Mouse (Mus musculus) thymus, adult 2 months (tissue): ENCODE data around the gene Acadm. TPM values are rescaled to one million over a fixed set of nuclear protein-coding genes. Genes with fewer than 3 reads are reported as not detected.

Source experiments
- DNase-seq: peaks from one replicate; pipeline ENCODE4 v3.0.0; 2021
- H3K27ac ChIP-seq: fragments of 200-500 bp; 2 replicates; pipeline ENCODE4 v1.5.1; 2012; ENCODE audit warnings: low read length, control low read depth; ENCODE audit not compliant: control insufficient read depth, insufficient read depth
- H3K27me3 ChIP-seq: fragments of 200-500 bp; 2 replicates; pipeline ENCODE4 v1.6.1; 2012; ENCODE audit warnings: mild to moderate bottlenecking, low read length, moderate library complexity, mixed read lengths; ENCODE audit not compliant: control insufficient read depth, insufficient read depth
- H3K36me3 ChIP-seq: fragments of 200-500 bp; 2 replicates; pipeline ENCODE4 v1.6.1; 2012; ENCODE audit warnings: mild to moderate bottlenecking, low read length, moderate library complexity; ENCODE audit not compliant: control insufficient read depth, insufficient read depth
- H3K4me1 ChIP-seq: fragments of 200-500 bp; replicated peaks from 2 replicates; pipeline ENCODE4 v1.6.1; 2012; ENCODE audit warnings: low read length; ENCODE audit not compliant: control insufficient read depth, insufficient read depth
- H3K4me3 ChIP-seq: fragments of 200-500 bp; 2 replicates; pipeline ENCODE4 v1.5.1; 2012; ENCODE audit warnings: mild to moderate bottlenecking, low read length, control low read depth, moderate library complexity; ENCODE audit not compliant: control insufficient read depth, insufficient read depth
- CTCF ChIP-seq: fragments of 200-500 bp; IDR thresholded peaks from 2 replicates; pipeline ENCODE4 v1.5.1; 2012; ENCODE audit warnings: mild to moderate bottlenecking, control low read depth, low read length, moderate library complexity, borderline replicate concordance; ENCODE audit not compliant: control insufficient read depth, poor library complexity, insufficient read depth; ENCODE audit errors: extremely low read depth
- POLR2A ChIP-seq: fragments of 200-500 bp; IDR thresholded peaks from 2 replicates; pipeline ENCODE4 v1.6.1; 2012; ENCODE audit warnings: mild to moderate bottlenecking, low read length, control low read depth, moderate library complexity; ENCODE audit not compliant: control insufficient read depth, poor library complexity, insufficient read depth; ENCODE audit errors: extremely low read depth
- WGBS: fragments of 180-500 bp; shearing (Covaris S2); methylation state at CpG from one replicate; pipeline ENCODE4 v1.1.7; 2018; 5-methylcytosine and 5-hydroxymethylcytosine counted together
- polyA plus RNA-seq: library from polyadenylated mRNA; depleted of rRNA; stranded (reverse); fragments of >200 nt; gene quantifications from 2 replicates; pipeline ENCODE4 v1.2.3, GENCODE M21; 2012

Gene Acadm
- polyA plus RNA-seq, 1 experiment, result 69.1 TPM

- no peak overlapping the region for H3K27ac ChIP-seq
Observed at GRCm38 (mm10) chr3:153905251-153906135, 38.9 kb downstream of the Acadm start.

DNA sequence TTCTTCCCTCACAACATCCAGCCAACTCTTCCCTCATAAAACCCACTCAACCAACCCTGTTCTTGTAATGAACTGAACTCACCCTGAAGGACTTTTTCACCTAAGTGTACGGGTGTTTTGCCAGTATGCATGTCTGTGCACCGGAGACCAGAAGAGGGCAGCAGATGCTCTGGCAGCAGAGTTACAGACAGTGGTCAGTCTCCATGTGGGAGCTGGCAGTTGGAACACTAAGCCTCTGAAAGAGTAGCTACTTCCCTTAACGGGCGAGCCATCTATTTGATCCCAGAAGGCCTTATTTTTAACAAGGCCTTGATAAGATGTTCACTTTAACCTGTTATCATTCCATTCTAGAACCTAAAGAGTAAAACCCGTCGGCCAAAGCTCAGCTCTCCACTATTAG, 39.8 kb downstream of the Acadm start:
- Histone ChIP-seq H3K27me3 (no peaks in the 10 kb centered on the region), H3K4me1 (no peaks in the 10 kb centered on the region), H3K4me3 (no peak overlapping the region), H3K36me3 (peaks cover 45% of the 10 kb centered on the region), H3K27ac (no peak overlapping the region)
- TF ChIP-seq POLR2A (no peak), CTCF (peak; percentile 50; the same call in 1 of the 2 replicates)
- peak; percentile 41 for DNase-seq
- 79% methylated on average over 6 of the region's 6 CpGs for WGBS

More at GRCm38 (mm10) chr3:153905251-153906135, 38.9 kb downstream of the Acadm start:
- peaks cover 54% of the 10 kb centered on the region for H3K36me3 ChIP-seq
- no peaks in the 10 kb centered on the region for H3K27me3 ChIP-seq
- H3K4me1 ChIP-seq, result peaks cover 1% of the 10 kb centered on the region
- TF ChIP-seq POLR2A (no peak), CTCF (no peak)
- 97% methylated on average over 49 of the region's 49 CpGs for WGBS
- H3K4me3 ChIP-seq, result no peak overlapping the region
- DNase-seq, result no peak

DNA sequence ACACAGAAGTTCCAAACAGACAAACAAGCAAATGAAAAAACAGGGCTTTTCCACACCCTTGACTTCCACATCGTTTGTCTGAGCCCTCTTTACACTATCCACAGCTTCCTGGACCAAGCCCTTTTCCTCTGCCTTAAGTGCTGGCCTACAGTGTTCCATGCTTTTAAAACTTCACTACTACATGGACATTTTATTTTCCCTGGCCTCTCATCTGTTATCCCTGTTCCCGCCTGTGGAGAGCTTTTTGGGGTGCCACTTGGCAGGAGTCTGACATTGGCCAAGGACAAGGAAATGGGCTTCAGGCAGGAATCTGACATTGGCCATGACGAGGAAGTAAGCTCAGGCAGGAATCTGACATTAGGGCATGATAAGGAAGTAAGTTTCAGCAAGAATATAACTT, 41.8 kb downstream of the Acadm start:
- H3K36me3 ChIP-seq, result peaks cover 25% of the 10 kb centered on the region
- no peak overlapping the region for H3K27ac ChIP-seq
- no peak overlapping the region for H3K4me3 ChIP-seq
- DNase-seq, result no peak
- WGBS, result 76% methylated on average over 3 of the region's 3 CpGs
- peaks cover under 1% of the 10 kb centered on the region; the same call in 1 of the 2 replicates for H3K4me1 ChIP-seq
- no peaks in the 10 kb centered on the region for H3K27me3 ChIP-seq
- TF ChIP-seq POLR2A (no peak), CTCF (no peak)

- TF ChIP-seq POLR2A (no peak), CTCF (no peak)
- WGBS, result 94% methylated on average over 1 of the region's 1 CpGs
- H3K4me1 ChIP-seq, result peaks cover 5% of the 10 kb centered on the region
- no peak overlapping the region for H3K4me3 ChIP-seq
- no peak overlapping the region for H3K27ac ChIP-seq
- DNase-seq, result no peak
- H3K27me3 ChIP-seq, result no peaks in the 10 kb centered on the region
- peaks cover 18% of the 10 kb centered on the region for H3K36me3 ChIP-seq
Observed at GRCm38 (mm10) chr3:153901904-153902303, 42.5 kb downstream of the Acadm start.

GRCm38 (mm10) chr3:153897216-153897615, 47.2 kb downstream of the Acadm start:
- Histone ChIP-seq H3K27ac (no peak overlapping the region), H3K36me3 (no peaks in the 10 kb centered on the region), H3K4me1 (peaks cover 27% of the 10 kb centered on the region), H3K27me3 (no peaks in the 10 kb centered on the region), H3K4me3 (no peak overlapping the region)
- TF ChIP-seq CTCF, result no peak
- TF ChIP-seq POLR2A, result no peak
- 17% methylated on average over 6 of the region's 6 CpGs for WGBS
- peak; percentile 36 for DNase-seq

DNA sequence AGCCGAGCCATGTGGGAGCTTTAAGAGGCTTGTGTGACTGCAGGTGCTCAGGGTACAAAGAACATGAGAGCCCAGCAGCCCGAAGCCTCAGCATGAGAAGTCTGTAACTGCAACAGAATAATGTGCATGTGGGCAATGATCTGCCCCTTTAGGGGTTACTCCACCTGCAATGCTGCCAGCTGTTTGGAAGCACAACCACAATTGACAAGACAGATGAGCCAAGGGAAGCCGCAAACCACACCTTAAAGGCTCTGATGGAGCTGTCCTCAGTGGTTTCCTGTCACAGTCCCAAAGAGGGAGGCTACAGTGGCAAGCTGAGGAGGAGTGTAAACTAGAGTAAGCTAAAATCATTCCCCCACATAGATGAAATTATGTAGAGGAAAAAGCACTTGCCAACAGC, 49.0 kb downstream of the Acadm start:
- TF ChIP-seq POLR2A, result no peak
- TF ChIP-seq CTCF, result no peak
- H3K4me1 ChIP-seq, result peaks cover 27% of the 10 kb centered on the region
- no peaks in the 10 kb centered on the region for H3K36me3 ChIP-seq
- H3K27ac ChIP-seq, result peak overlapping the region; percentile 80
- no peak overlapping the region for H3K4me3 ChIP-seq
- H3K27me3 ChIP-seq, result no peaks in the 10 kb centered on the region
- 5% methylated on average over 3 of the region's 3 CpGs for WGBS
- peak; percentile 84 for DNase-seq

DNA sequence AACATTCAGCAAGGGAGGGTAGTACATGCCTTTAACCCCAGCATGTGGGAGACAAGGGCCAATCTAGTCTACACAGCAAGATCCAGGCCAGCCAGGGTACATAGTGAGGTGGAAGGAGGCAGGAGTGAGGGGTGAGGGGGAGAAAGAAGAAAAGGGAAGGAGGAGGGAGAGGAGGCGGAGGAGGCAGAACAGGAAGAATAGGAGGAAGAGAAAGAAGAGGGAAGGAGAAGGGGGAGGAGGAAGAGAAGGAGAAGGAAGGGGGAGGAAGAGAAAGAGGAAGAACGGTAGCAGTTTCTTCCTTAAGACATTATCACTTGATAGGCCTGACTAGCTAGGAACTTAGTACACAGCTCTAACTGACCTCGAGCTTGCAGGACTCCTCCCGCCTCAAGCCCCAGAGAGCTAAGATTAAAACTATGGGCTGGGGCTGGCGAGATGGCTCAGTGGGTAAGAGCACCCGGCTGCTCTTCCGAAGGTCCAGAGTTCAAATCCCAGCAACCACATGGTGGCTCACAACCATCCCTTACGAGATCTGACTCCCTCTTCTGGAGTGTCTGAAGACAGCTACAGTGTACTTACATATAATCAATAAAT, 55.1 kb downstream of the Acadm start:
- H3K27me3 ChIP-seq, result no peaks in the 10 kb centered on the region
- H3K27ac ChIP-seq, result no peak overlapping the region
- H3K4me3 ChIP-seq, result no peak overlapping the region
- no peak for TF ChIP-seq POLR2A
- no peak for TF ChIP-seq CTCF
- WGBS, result 74% methylated on average over 8 of the region's 8 CpGs
- DNase-seq, result no peak
- peaks cover 14% of the 10 kb centered on the region for H3K4me1 ChIP-seq
- no peaks in the 10 kb centered on the region for H3K36me3 ChIP-seq
